Mouse (Mus musculus): ENCODE measurements around the gene Slc12a8.
"Not testable (repeated sequence)": the region's sequence is repeated elsewhere in the genome, so short reads cannot be mapped to it uniquely, and the experiment has no call there.

The Slc12a8 gene

GRCm38 (mm10) chr16:33516807-33517565 lies at the start of gene Slc12a8:
TSS of gene Slc12a8 (plus strand) at chr16:33517328.
- in situ Hi-C loops (cut with MboI, MseI): no loop called here

- in situ Hi-C loops (cut with MboI, MseI): no loop called here
These were observed 49.7 kb upstream of the Slc12a8 start for GRCm38 (mm10) chr16:33467451-33467850.

GRCm38 (mm10) chr16:33469973-33470372 lies 47.2 kb upstream of the Slc12a8 start:
- in situ Hi-C loops (cut with MboI, MseI): no loop called here

- in situ Hi-C loops (cut with MboI, MseI): no loop called here
These were observed 42.7 kb upstream of the Slc12a8 start for GRCm38 (mm10) chr16:33474381-33474780.

- in situ Hi-C loops (cut with MboI, MseI): no loop called here
These were observed 37.2 kb upstream of the Slc12a8 start for GRCm38 (mm10) chr16:33479926-33480325.

GRCm38 (mm10) chr16:33481148-33481547 lies 36.0 kb upstream of the Slc12a8 start:
- in situ Hi-C loops (cut with MboI, MseI): no loop called here

- in situ Hi-C loops (cut with MboI, MseI): no loop called here
These were observed 34.8 kb upstream of the Slc12a8 start for GRCm38 (mm10) chr16:33482309-33482708.

GRCm38 (mm10) chr16:33487709-33488108 lies 29.4 kb upstream of the Slc12a8 start:
- in situ Hi-C loops (cut with MboI, MseI): no loop called here

- in situ Hi-C loops (cut with MboI, MseI): no loop called here
These were observed 22.8 kb upstream of the Slc12a8 start for GRCm38 (mm10) chr16:33494374-33494773.

- in situ Hi-C loops (cut with MboI, MseI): no loop called here
These were observed 9.0 kb upstream of the Slc12a8 start for GRCm38 (mm10) chr16:33508082-33508481.

- in situ Hi-C loops (cut with MboI, MseI): not testable (repeated sequence)
These were observed 7.9 kb upstream of the Slc12a8 start for GRCm38 (mm10) chr16:33509231-33509630.

- in situ Hi-C loops (cut with MboI, MseI): not testable (repeated sequence)
These were observed 6.3 kb upstream of the Slc12a8 start for GRCm38 (mm10) chr16:33510856-33511255.

- in situ Hi-C loops (cut with MboI, MseI): no loop called here
These were observed 4.6 kb upstream of the Slc12a8 start for GRCm38 (mm10) chr16:33512555-33512954.

GRCm38 (mm10) chr16:33517627-33518026 lies 499 bp downstream of the Slc12a8 start:
- in situ Hi-C loops (cut with MboI, MseI): no loop called here

- in situ Hi-C loops (cut with MboI, MseI): no loop called here
These were observed 1.1 kb downstream of the Slc12a8 start for GRCm38 (mm10) chr16:33518236-33518635.

- in situ Hi-C loops (cut with MboI, MseI): no loop called here
These were observed 2.9 kb downstream of the Slc12a8 start for GRCm38 (mm10) chr16:33519916-33520568.

GRCm38 (mm10) chr16:33522516-33522915 lies 5.4 kb downstream of the Slc12a8 start:
- in situ Hi-C loops (cut with MboI, MseI): no loop called here

GRCm38 (mm10) chr16:33523571-33523970 lies 6.4 kb downstream of the Slc12a8 start:
- in situ Hi-C loops (cut with MboI, MseI): no loop called here

GRCm38 (mm10) chr16:33529502-33530454 lies 12.7 kb downstream of the Slc12a8 start:
- in situ Hi-C loops (cut with MboI, MseI): loop anchor here (5.0 kb wide), 1 partner anchor 417 kb away; no protein-coding TSS in a partner anchor

GRCm38 (mm10) chr16:33531184-33531583 lies 14.1 kb downstream of the Slc12a8 start:
- in situ Hi-C loops (cut with MboI, MseI): no loop called here

- in situ Hi-C loops (cut with MboI, MseI): no loop called here
These were observed 19.3 kb downstream of the Slc12a8 start for GRCm38 (mm10) chr16:33536456-33536855.
